Mouse (Mus musculus) midbrain, embryonic 16.5 days (tissue): ENCODE measurements around the gene Chtf18. TPM values are rescaled to one million over a fixed set of nuclear protein-coding genes. Genes with fewer than 3 reads are reported as not detected.

Experiments used
- ATAC-seq: fragments of 200-750 bp; cut with Nextera tagmentation; 2 replicates; pipeline ENCODE4 v1.8.0; 2017; ENCODE audit warnings: moderate TSS enrichment
- H3K27ac ChIP-seq: fragments of 300-500 bp; sonication (generic); 2 replicates; pipeline ENCODE4 v1.5.1; 2014; ENCODE audit warnings: mild to moderate bottlenecking, low read length, mixed read lengths
- H3K27me3 ChIP-seq: fragments of 300-500 bp; sonication (generic); 2 replicates; pipeline ENCODE4 v1.6.1; 2014; ENCODE audit warnings: low read depth, low read length, mixed read lengths; ENCODE audit not compliant: control insufficient read depth, insufficient read depth
- H3K36me3 ChIP-seq: fragments of 300-500 bp; sonication (generic); 2 replicates; pipeline ENCODE4 v1.6.1; 2014; ENCODE audit warnings: mild to moderate bottlenecking, low read length, moderate library complexity, mixed read lengths; ENCODE audit not compliant: control insufficient read depth, insufficient read depth
- H3K4me1 ChIP-seq: fragments of 300-500 bp; sonication (generic); 2 replicates; pipeline ENCODE4 v1.6.1; 2014; ENCODE audit warnings: mild to moderate bottlenecking, low read length, mixed read lengths; ENCODE audit not compliant: control insufficient read depth, insufficient read depth
- H3K4me2 ChIP-seq: fragments of 300-500 bp; sonication (generic); 2 replicates; pipeline ENCODE4 v1.6.1; 2014; ENCODE audit warnings: mild to moderate bottlenecking, low read length, mixed read lengths
- H3K4me3 ChIP-seq: fragments of 300-500 bp; sonication (generic); 2 replicates; pipeline ENCODE4 v1.5.1; 2014; ENCODE audit warnings: low read depth, mild to moderate bottlenecking, low read length, moderate library complexity, mixed read lengths
- H3K9ac ChIP-seq: fragments of 300-500 bp; sonication (generic); 2 replicates; pipeline ENCODE4 v1.6.1; 2014; ENCODE audit warnings: low read depth, low read length, mixed read lengths
- H3K9me3 ChIP-seq: fragments of 300-500 bp; sonication (generic); replicated peaks from 2 replicates; pipeline ENCODE4 v1.6.1; 2014; ENCODE audit warnings: mild to moderate bottlenecking, low read length, mixed read lengths; ENCODE audit not compliant: control insufficient read depth, poor library complexity, severe bottlenecking
- WGBS: fragments of 180-500 bp; shearing (Covaris S2); extraction: QIAGEN DNeasy Blood & Tissue Kit; methylation state at CpG from one replicate; pipeline ENCODE4 v1.1.7; 2014; 5-methylcytosine and 5-hydroxymethylcytosine counted together
- polyA plus RNA-seq: library from polyadenylated mRNA; unstranded; fragments of >200 nt; fragmentation: Nextera tagmentation; extraction: Ambion mirVana; gene quantifications from 2 replicates; pipeline ENCODE4 v1.2.1, GENCODE M21; 2015

The Chtf18 gene
- 4.7 and 5.4 TPM in 2 replicates for polyA plus RNA-seq

GRCm38 (mm10) chr17:25727265-25728008, at the start of gene Chtf18, which contains the start of gene Rpusd1:
Gene Chtf18 (minus strand): TSS chr17:25727419.
Gene Rpusd1 (plus strand): TSS chr17:25727670.
- Histone ChIP-seq H3K27me3 (no peaks in the 10 kb centered on the region), H3K4me1 (peaks cover 15% of the 10 kb centered on the region), H3K27ac (no peak within 1 kb of the TSS), H3K4me2 (peak within 1 kb of the TSS; percentile 96), H3K4me3 (peak within 1 kb of the TSS; percentile 54), H3K36me3 (peaks cover 2% of the 10 kb centered on the region; the same call in 1 of the 2 replicates), H3K9me3 (no peaks in the 10 kb centered on the region), H3K9ac (peak within 1 kb of the TSS; percentile 78)
- peak; percentile 99 for ATAC-seq
- WGBS = under 1% methylated on average over 37 of the region's 37 CpGs

DNA sequence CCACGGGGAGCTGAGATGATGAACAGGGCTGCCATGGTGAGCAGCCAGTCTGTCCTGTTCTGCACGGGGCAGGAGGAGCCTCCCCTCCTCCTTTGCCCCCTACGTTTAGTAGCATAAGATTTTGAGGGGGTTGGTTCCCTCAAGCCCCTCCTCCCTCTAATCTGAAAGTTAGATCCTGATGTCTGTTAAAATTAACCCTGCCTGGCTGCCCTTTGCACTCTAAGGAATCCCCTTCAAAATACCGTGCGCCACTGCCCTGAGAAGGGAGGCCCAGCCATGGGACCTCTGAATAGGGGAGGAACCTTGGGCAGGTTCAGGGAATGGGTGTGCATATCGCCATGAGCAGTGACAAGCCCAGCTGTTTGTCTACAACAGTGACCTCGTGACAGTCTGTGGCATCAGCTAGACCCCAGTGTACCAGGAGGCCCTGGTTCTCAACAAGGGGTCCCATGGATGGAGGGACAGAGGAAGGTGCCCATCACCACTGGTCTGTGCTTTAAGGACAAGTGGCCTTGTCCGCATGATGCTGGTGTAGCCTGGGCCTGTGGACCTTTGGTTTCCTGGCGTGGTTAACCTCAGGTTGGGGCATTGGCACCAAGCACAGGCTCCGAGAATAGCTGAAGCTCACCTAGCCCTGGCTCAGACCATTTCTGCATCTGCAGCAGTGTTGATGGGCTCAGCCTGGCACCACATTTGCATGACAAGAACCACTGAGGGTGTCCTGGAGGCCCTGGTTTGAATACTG, 48.3 kb upstream of the Chtf18 start:
- Histone ChIP-seq H3K27ac (no peak overlapping the region), H3K4me3 (no peak overlapping the region), H3K27me3 (no peaks in the 10 kb centered on the region), H3K9ac (no peak overlapping the region), H3K9me3 (no peaks in the 10 kb centered on the region), H3K4me1 (peaks cover 14% of the 10 kb centered on the region), H3K36me3 (peaks cover 6% of the 10 kb centered on the region; the same call in 1 of the 2 replicates), H3K4me2 (no peak overlapping the region)
- WGBS = 77% methylated on average over 10 of the region's 10 CpGs
- ATAC-seq = no peak

GRCm38 (mm10) chr17:25773549-25774120, 46.4 kb upstream of the Chtf18 start, which contains the start of gene Narfl:
Gene Narfl (plus strand): TSS chr17:25773776.
- Histone ChIP-seq H3K27me3 (no peaks in the 10 kb centered on the region), H3K9ac (peak within 1 kb of the TSS; percentile 84), H3K9me3 (no peaks in the 10 kb centered on the region), H3K4me2 (peak within 1 kb of the TSS; percentile 88), H3K4me1 (peaks cover 14% of the 10 kb centered on the region), H3K4me3 (peak within 1 kb of the TSS; percentile 83), H3K36me3 (peaks cover 6% of the 10 kb centered on the region; the same call in 1 of the 2 replicates), H3K27ac (no peak within 1 kb of the TSS)
- WGBS = under 1% methylated on average over 37 of the region's 37 CpGs
- ATAC-seq = peak; percentile 84

- Histone ChIP-seq H3K4me1 (peaks cover 7% of the 10 kb centered on the region), H3K9me3 (no peaks in the 10 kb centered on the region), H3K4me3 (no peak overlapping the region), H3K27me3 (no peaks in the 10 kb centered on the region), H3K36me3 (no peaks in the 10 kb centered on the region), H3K27ac (no peak overlapping the region), H3K9ac (no peak overlapping the region), H3K4me2 (no peak overlapping the region)
- WGBS = 62% methylated on average over 7 of the region's 9 CpGs
- no peak for ATAC-seq
Measured at GRCm38 (mm10) chr17:25769331-25769730, 42.1 kb upstream of the Chtf18 start.

- H3K4me2 ChIP-seq = no peak overlapping the region
- H3K4me3 ChIP-seq = no peak overlapping the region
- H3K4me1 ChIP-seq = no peaks in the 10 kb centered on the region
- H3K9ac ChIP-seq = no peak overlapping the region
- no peaks in the 10 kb centered on the region for H3K27me3 ChIP-seq
- no peaks in the 10 kb centered on the region for H3K36me3 ChIP-seq
- ATAC-seq = no peak
- 36% methylated on average over 5 of the region's 5 CpGs for WGBS
- no peak overlapping the region for H3K27ac ChIP-seq
- no peaks in the 10 kb centered on the region for H3K9me3 ChIP-seq
Measured at GRCm38 (mm10) chr17:25765886-25766285, 38.7 kb upstream of the Chtf18 start.

- Histone ChIP-seq H3K36me3 (no peaks in the 10 kb centered on the region), H3K9ac (no peak overlapping the region), H3K4me1 (no peaks in the 10 kb centered on the region), H3K4me3 (no peak overlapping the region), H3K9me3 (no peaks in the 10 kb centered on the region), H3K27me3 (peaks cover 3% of the 10 kb centered on the region; the same call in 1 of the 2 replicates), H3K4me2 (no peak overlapping the region), H3K27ac (no peak overlapping the region)
- WGBS = 17% methylated on average over 3 of the region's 3 CpGs
- ATAC-seq = no peak
Measured at GRCm38 (mm10) chr17:25762591-25762990, 35.4 kb upstream of the Chtf18 start.

GRCm38 (mm10) chr17:25761561-25761970, 34.3 kb upstream of the Chtf18 start:
- Histone ChIP-seq H3K27ac (no peak overlapping the region), H3K27me3 (peaks cover 3% of the 10 kb centered on the region; the same call in 1 of the 2 replicates), H3K4me1 (no peaks in the 10 kb centered on the region), H3K4me3 (no peak overlapping the region), H3K36me3 (no peaks in the 10 kb centered on the region), H3K9ac (no peak overlapping the region), H3K4me2 (no peak overlapping the region), H3K9me3 (no peaks in the 10 kb centered on the region)
- no peak for ATAC-seq
- 27% methylated on average over 4 of the region's 4 CpGs for WGBS

DNA sequence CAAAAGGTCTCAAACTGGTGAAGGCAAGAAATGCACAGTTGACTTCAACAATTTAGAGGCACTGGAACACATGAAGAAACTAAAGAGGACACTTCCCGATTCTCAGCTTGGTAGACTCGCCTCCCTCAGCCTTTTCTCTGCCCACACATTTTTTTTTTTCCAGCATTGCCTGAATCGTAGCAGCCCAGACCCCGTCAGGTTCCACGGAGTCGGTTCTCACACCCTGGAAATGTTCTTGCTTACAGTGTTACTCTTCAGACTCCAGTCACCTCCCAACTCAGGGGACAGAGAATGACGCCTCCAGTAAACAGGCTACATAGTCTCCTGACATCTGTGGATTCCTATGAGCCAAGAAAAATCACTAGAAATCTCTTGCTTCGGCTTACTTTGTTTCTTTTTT, 32.9 kb upstream of the Chtf18 start:
- peaks cover 3% of the 10 kb centered on the region; the same call in 1 of the 2 replicates for H3K27me3 ChIP-seq
- H3K9me3 ChIP-seq = no peaks in the 10 kb centered on the region
- no peaks in the 10 kb centered on the region for H3K4me1 ChIP-seq
- 80% methylated on average over 8 of the region's 8 CpGs for WGBS
- H3K4me2 ChIP-seq = no peak overlapping the region
- H3K27ac ChIP-seq = no peak overlapping the region
- no peak overlapping the region for H3K4me3 ChIP-seq
- no peak overlapping the region for H3K9ac ChIP-seq
- no peaks in the 10 kb centered on the region for H3K36me3 ChIP-seq
- ATAC-seq = no peak
